In the genomic region with DNA sequence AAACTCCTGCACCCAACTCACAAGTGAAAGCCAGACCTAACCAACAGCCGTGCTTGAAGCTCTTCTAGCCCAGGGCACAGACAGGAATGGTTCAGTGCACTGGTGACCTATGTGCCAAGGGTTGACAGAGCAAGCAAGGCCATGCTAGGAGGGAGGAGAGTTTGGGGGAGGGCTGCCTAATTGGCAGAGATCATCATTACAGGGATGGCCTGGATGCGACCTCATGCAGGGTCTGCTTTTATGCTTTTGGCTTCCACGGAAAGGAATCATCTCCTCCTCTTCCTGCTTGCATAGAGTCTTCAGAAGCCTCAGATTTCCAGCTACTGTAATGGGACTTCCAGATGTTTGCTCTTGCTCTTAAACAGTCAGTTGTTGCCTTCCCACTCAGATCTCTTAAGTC, we compare ENCODE assay signal across 21 mouse cellular contexts. TPM values are rescaled to one million over a fixed set of nuclear protein-coding genes. Genes with fewer than 3 reads are reported as not detected.
DNase-seq lines count a peak whose midpoint lies in the region; ATAC-seq lines count a peak whose summit lies in the region.
"Had no signal": no experiment of that assay in that cellular context is flagged by ENCODE, and none has a peak within 500 bp of the region (broad histone marks: within the 10 kb centered on the region; RNA-seq: fewer than 3 reads in every experiment).

No protein-coding gene starts in this region.

- DNase-seq in adrenal gland, postnatal 36 days, result peak; percentile 36 to 39
- no peak for DNase-seq in adrenal gland, postnatal 10 days
- no peak for DNase-seq in heart, postnatal 14 days
- DNase-seq in heart, postnatal 4 days, result peak; percentile 20
- peak; percentile 40 to 50 for DNase-seq in kidney, postnatal 36 days
- DNase-seq in spleen, postnatal 36 days (ENCODE audit: low spot score in 2 of 2), result no peak
- DNase-seq: cerebellum, adult 11-12 months; cerebellum, postnatal 36 days; layer of hippocampus, adult 9-11 months; midbrain, embryonic 14.5 days; right cerebral cortex, postnatal 4 days; thymus, postnatal 4 days had no signal

- H3K9me3 ChIP-seq in heart, embryonic 16.5 days (replicated peaks; ENCODE audit: control insufficient read depth, low read length), result no peaks in the 10 kb centered on the region
- H3K9me3 ChIP-seq: embryonic facial prominence, embryonic 12.5 days; forebrain, embryonic 15.5 days; hindbrain, embryonic 15.5 days; limb, embryonic 12.5 days; liver, embryonic 15.5 days had no signal

- intact Hi-C loops in heart, postnatal 14 days (cut with DNase I), result no loop called here

- no peaks in the 10 kb centered on the region for H3K4me1 ChIP-seq in heart, embryonic 16.5 days (ENCODE audit: control insufficient read depth, insufficient read depth, low read length)
- H3K4me1 ChIP-seq: embryonic facial prominence, embryonic 12.5 days; forebrain, embryonic 15.5 days; hindbrain, embryonic 15.5 days; limb, embryonic 12.5 days had no signal

- H3K27me3 ChIP-seq in heart, embryonic 16.5 days (ENCODE audit: control insufficient read depth, insufficient read depth, low read length), result no peaks in the 10 kb centered on the region
- H3K27me3 ChIP-seq: embryonic facial prominence, embryonic 12.5 days; forebrain, embryonic 15.5 days; hindbrain, embryonic 15.5 days; limb, embryonic 12.5 days; liver, embryonic 15.5 days had no signal

- peaks cover 43% of the 10 kb centered on the region for H3K36me3 ChIP-seq in heart, embryonic 16.5 days (ENCODE audit: control insufficient read depth, insufficient read depth)

- H3K27ac ChIP-seq in heart, embryonic 16.5 days (ENCODE audit: low read length), result peak overlapping the region; percentile 40
- H3K27ac ChIP-seq: embryonic facial prominence, embryonic 12.5 days; forebrain, embryonic 15.5 days; hindbrain, embryonic 15.5 days; limb, embryonic 12.5 days; liver, embryonic 15.5 days had no signal

- ATAC-seq in heart, embryonic 16.5 days (replicated peaks; ENCODE audit: extremely low read depth, insufficient read depth, low FRiP score), result no peak
- ATAC-seq: forebrain, embryonic 15.5 days; intestine, embryonic 16.5 days; lung, postnatal 0 days had no signal

- WGBS in heart, embryonic 16.5 days, result 69% methylated on average over 3 of the region's 3 CpGs

- no peak overlapping the region for H3K9ac ChIP-seq in heart, embryonic 16.5 days (ENCODE audit: low read length)
- H3K9ac ChIP-seq: embryonic facial prominence, embryonic 12.5 days; forebrain, embryonic 15.5 days; hindbrain, embryonic 15.5 days; limb, embryonic 12.5 days; liver, embryonic 15.5 days had no signal

- H3K4me2 ChIP-seq in heart, embryonic 16.5 days (ENCODE audit: low read depth, low read length), result no peak overlapping the region
- H3K4me2 ChIP-seq: embryonic facial prominence, embryonic 12.5 days; forebrain, embryonic 15.5 days; hindbrain, embryonic 15.5 days; limb, embryonic 12.5 days; liver, embryonic 15.5 days had no signal

- no peak overlapping the region for H3K4me3 ChIP-seq in heart, embryonic 16.5 days (ENCODE audit: low read length)
- H3K4me3 ChIP-seq: embryonic facial prominence, embryonic 12.5 days; forebrain, embryonic 15.5 days; hindbrain, embryonic 15.5 days; limb, embryonic 12.5 days; liver, embryonic 15.5 days; myocyte had no signal

RNA-seq across cellular contexts. Expression of a gene that starts 40.9 kb away (rescaled TPM):
- total RNA-seq in adrenal gland, postnatal 36 days (2021), result 10 to 100 TPM; 71.2 to 75.2 TPM
- total RNA-seq in adrenal gland, postnatal 10 days (2021), result 10 to 100 TPM; 46.3 to 55.4 TPM
- polyA plus RNA-seq in heart, embryonic 16.5 days (2015; fragmentation: Nextera tagmentation; extraction: Ambion mirVana), result 21.9 and 22.0 TPM in 2 replicates
- total RNA-seq in heart, postnatal 14 days (2021), result 10 to 100 TPM; 42.2 to 47.3 TPM
- 10 to 100 TPM; 32.3 to 35.7 TPM for total RNA-seq in heart, postnatal 4 days (2021)

RNA-seq across cellular contexts. Expression of a gene that starts 41.2 kb away (rescaled TPM):
- 10 to 100 TPM; 91.6 to 98.1 TPM for total RNA-seq in adrenal gland, postnatal 36 days (2021)
- total RNA-seq in adrenal gland, postnatal 10 days (2021), result 100 to 1,000 TPM; 115 to 136 TPM
- 107 and 114 TPM in 2 replicates for polyA plus RNA-seq in heart, embryonic 16.5 days (2015; fragmentation: Nextera tagmentation; extraction: Ambion mirVana)
- 100 to 1,000 TPM; 123 TPM for total RNA-seq in heart, postnatal 14 days (2021)
- 100 to 1,000 TPM; 113 to 116 TPM for total RNA-seq in heart, postnatal 4 days (2021)

Comparison
In these comparisons a context has a peak if more than half of its experiments do, and no peak if none do; other contexts are left out.
1. DNase-seq: peak in adrenal gland, postnatal 36 days (2 of 2), heart, postnatal 4 days (single experiment) and kidney, postnatal 36 days (2 of 2); none in adrenal gland, postnatal 10 days (single experiment), heart, postnatal 14 days (0 of 2) and spleen, postnatal 36 days (0 of 2).